Mouse (Mus musculus): ENCODE results near the gene Zmiz1.

Gene Zmiz1

GRCm38 (mm10) chr14:25610396-25611158 lies 151.6 kb downstream of the Zmiz1 start:
- Histone ChIP-seq H3K4me3 (replicated peaks; ENCODE audit: low read length) (no peak overlapping the region), H3K27me3 (ENCODE audit: insufficient read depth, low read length) (peaks cover 71% of the 10 kb centered on the region), H3K9me3 (ENCODE audit: low read length) (no peaks in the 10 kb centered on the region), H3K4me1 (replicated peaks; ENCODE audit: low read depth, low read length) (peaks cover 70% of the 10 kb centered on the region), H3K36me3 (ENCODE audit: insufficient read depth, low read length) (peaks cover 13% of the 10 kb centered on the region; the same call in 1 of the 2 replicates)
- TF ChIP-seq POU5F1 (IDR thresholded peaks at IDR 0.05; ENCODE audit: borderline replicate concordance, low read length) (no peak), CTCF (conservative IDR thresholded peaks at IDR 0.05; ENCODE audit: low read length) (no peak), NANOG (IDR thresholded peaks at IDR 0.05; ENCODE audit: borderline replicate concordance, low read length) (no peak)

- peak overlapping the region; percentile 43 for H3K4me3 ChIP-seq (replicated peaks; ENCODE audit: low read length)
- H3K36me3 ChIP-seq (ENCODE audit: insufficient read depth, low read length), result peaks cover 14% of the 10 kb centered on the region; the same call in 1 of the 2 replicates
- peaks cover 65% of the 10 kb centered on the region for H3K27me3 ChIP-seq (ENCODE audit: insufficient read depth, low read length)
- TF ChIP-seq NANOG (IDR thresholded peaks at IDR 0.05; ENCODE audit: borderline replicate concordance, low read length), result no peak
- no peak for TF ChIP-seq POU5F1 (IDR thresholded peaks at IDR 0.05; ENCODE audit: borderline replicate concordance, low read length)
- TF ChIP-seq CTCF (conservative IDR thresholded peaks at IDR 0.05; ENCODE audit: low read length), result no peak
- peaks cover 70% of the 10 kb centered on the region for H3K4me1 ChIP-seq (replicated peaks; ENCODE audit: low read depth, low read length)
- no peaks in the 10 kb centered on the region for H3K9me3 ChIP-seq (ENCODE audit: low read length)
Measured at GRCm38 (mm10) chr14:25611159-25611697, 152.2 kb downstream of the Zmiz1 start.

- H3K27me3 ChIP-seq (ENCODE audit: insufficient read depth, low read length), result peaks cover 62% of the 10 kb centered on the region
- peaks cover 75% of the 10 kb centered on the region for H3K4me1 ChIP-seq (replicated peaks; ENCODE audit: low read depth, low read length)
- peak overlapping the region; percentile 43; the same call in 1 of the 2 replicates for H3K4me3 ChIP-seq (replicated peaks; ENCODE audit: low read length)
- H3K36me3 ChIP-seq (ENCODE audit: insufficient read depth, low read length), result peaks cover 14% of the 10 kb centered on the region; the same call in 1 of the 2 replicates
- no peaks in the 10 kb centered on the region for H3K9me3 ChIP-seq (ENCODE audit: low read length)
- TF ChIP-seq NANOG (IDR thresholded peaks at IDR 0.05; ENCODE audit: borderline replicate concordance, low read length) (no peak), POU5F1 (IDR thresholded peaks at IDR 0.05; ENCODE audit: borderline replicate concordance, low read length) (no peak), CTCF (conservative IDR thresholded peaks at IDR 0.05; ENCODE audit: low read length) (no peak)
Measured at GRCm38 (mm10) chr14:25611815-25612698, 153.1 kb downstream of the Zmiz1 start.

GRCm38 (mm10) chr14:25613942-25614575 lies 155.1 kb downstream of the Zmiz1 start:
- peaks cover 72% of the 10 kb centered on the region for H3K4me1 ChIP-seq (replicated peaks; ENCODE audit: low read depth, low read length)
- TF ChIP-seq POU5F1 (IDR thresholded peaks at IDR 0.05; ENCODE audit: borderline replicate concordance, low read length) (no peak), CTCF (conservative IDR thresholded peaks at IDR 0.05; ENCODE audit: low read length) (no peak), NANOG (IDR thresholded peaks at IDR 0.05; ENCODE audit: borderline replicate concordance, low read length) (no peak)
- no peak overlapping the region for H3K4me3 ChIP-seq (replicated peaks; ENCODE audit: low read length)
- H3K36me3 ChIP-seq (ENCODE audit: insufficient read depth, low read length), result peaks cover 15% of the 10 kb centered on the region; the same call in 1 of the 2 replicates
- H3K27me3 ChIP-seq (ENCODE audit: insufficient read depth, low read length), result peaks cover 59% of the 10 kb centered on the region
- H3K9me3 ChIP-seq (ENCODE audit: low read length), result no peaks in the 10 kb centered on the region

- TF ChIP-seq POU5F1 (IDR thresholded peaks at IDR 0.05; ENCODE audit: borderline replicate concordance, low read length), result no peak
- H3K4me1 ChIP-seq (replicated peaks; ENCODE audit: low read depth, low read length), result peaks cover 74% of the 10 kb centered on the region
- peaks cover 59% of the 10 kb centered on the region for H3K27me3 ChIP-seq (ENCODE audit: insufficient read depth, low read length)
- peaks cover 18% of the 10 kb centered on the region; the same call in 1 of the 2 replicates for H3K36me3 ChIP-seq (ENCODE audit: insufficient read depth, low read length)
- no peaks in the 10 kb centered on the region for H3K9me3 ChIP-seq (ENCODE audit: low read length)
- H3K4me3 ChIP-seq (replicated peaks; ENCODE audit: low read length), result no peak overlapping the region
Measured at GRCm38 (mm10) chr14:25614684-25615083, 155.7 kb downstream of the Zmiz1 start.

GRCm38 (mm10) chr14:25615602-25616001 lies 156.6 kb downstream of the Zmiz1 start:
- no peak for TF ChIP-seq CTCF (conservative IDR thresholded peaks at IDR 0.05; ENCODE audit: low read length)
- TF ChIP-seq POU5F1 (IDR thresholded peaks at IDR 0.05; ENCODE audit: borderline replicate concordance, low read length), result no peak
- no peak for TF ChIP-seq NANOG (IDR thresholded peaks at IDR 0.05; ENCODE audit: borderline replicate concordance, low read length)
- H3K9me3 ChIP-seq (ENCODE audit: low read length), result no peaks in the 10 kb centered on the region

GRCm38 (mm10) chr14:25616009-25616723 lies 157.2 kb downstream of the Zmiz1 start:
- peaks cover 18% of the 10 kb centered on the region; the same call in 1 of the 2 replicates for H3K36me3 ChIP-seq (ENCODE audit: insufficient read depth, low read length)
- H3K4me3 ChIP-seq (replicated peaks; ENCODE audit: low read length), result no peak overlapping the region
- H3K4me1 ChIP-seq (replicated peaks; ENCODE audit: low read depth, low read length), result peaks cover 61% of the 10 kb centered on the region
- TF ChIP-seq POU5F1 (IDR thresholded peaks at IDR 0.05; ENCODE audit: borderline replicate concordance, low read length) (no peak), NANOG (IDR thresholded peaks at IDR 0.05; ENCODE audit: borderline replicate concordance, low read length) (no peak), CTCF (conservative IDR thresholded peaks at IDR 0.05; ENCODE audit: low read length) (no peak)
- H3K9me3 ChIP-seq (ENCODE audit: low read length), result no peaks in the 10 kb centered on the region
- peaks cover 46% of the 10 kb centered on the region for H3K27me3 ChIP-seq (ENCODE audit: insufficient read depth, low read length)

More at GRCm38 (mm10) chr14:25615602-25616001, 156.6 kb downstream of the Zmiz1 start:
- H3K27me3 ChIP-seq (ENCODE audit: insufficient read depth, low read length), result peaks cover 51% of the 10 kb centered on the region
- H3K36me3 ChIP-seq (ENCODE audit: insufficient read depth, low read length), result peaks cover 18% of the 10 kb centered on the region; the same call in 1 of the 2 replicates
- H3K4me3 ChIP-seq (replicated peaks; ENCODE audit: low read length), result no peak overlapping the region
- peaks cover 66% of the 10 kb centered on the region for H3K4me1 ChIP-seq (replicated peaks; ENCODE audit: low read depth, low read length)
